8 mouse cellular contexts compared by ENCODE assay signal in the genomic region with DNA sequence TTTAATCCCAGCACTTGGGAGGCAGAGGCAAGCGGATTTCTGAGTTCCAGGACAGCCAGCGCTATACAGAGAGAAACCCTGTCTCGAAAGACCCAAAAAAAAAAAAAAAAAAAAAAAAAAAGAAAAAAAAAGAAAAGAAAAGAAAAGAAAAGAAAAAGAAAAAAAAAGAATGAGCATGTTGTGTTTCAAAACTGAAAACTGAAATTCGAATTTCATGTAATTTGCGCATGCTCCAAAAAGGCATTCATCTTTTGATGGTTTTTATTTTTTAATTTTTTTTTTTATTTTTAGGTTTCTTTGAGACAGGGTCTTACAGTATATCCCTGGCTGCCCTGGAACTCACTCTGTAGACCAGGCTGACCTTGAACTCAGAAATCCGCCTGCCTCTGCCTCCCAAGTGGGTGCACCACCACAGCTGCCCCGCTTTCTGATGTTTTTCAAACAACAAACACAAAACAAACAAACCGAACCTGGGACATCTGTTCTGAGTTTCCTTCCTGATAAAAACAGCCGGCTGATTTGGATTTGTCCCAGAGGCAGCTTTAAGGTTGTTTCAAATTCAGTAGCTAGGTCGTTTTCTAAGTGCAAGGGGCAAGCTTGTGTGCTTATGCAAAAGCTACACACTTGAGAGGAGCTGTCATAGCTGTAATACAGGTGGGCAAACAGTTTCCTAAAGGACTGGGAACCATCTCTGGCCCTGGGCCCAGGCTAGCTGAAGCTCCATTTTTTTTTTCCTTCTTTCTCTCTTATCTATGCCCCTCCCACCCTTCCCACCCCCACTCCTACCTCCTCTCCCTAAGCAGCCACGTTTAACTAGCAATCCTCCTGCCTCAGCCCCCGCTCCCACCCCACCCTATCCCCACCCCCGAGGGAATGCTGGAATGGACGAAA. TPM values are rescaled to one million over a fixed set of nuclear protein-coding genes. Genes with fewer than 3 reads are reported as not detected.
DNase-seq lines count a peak whose midpoint lies in the region; ATAC-seq and TF ChIP-seq lines count a peak whose summit lies in the region.

No protein-coding gene starts in this region.

- no peaks in the 10 kb centered on the region for H3K27me3 ChIP-seq in C2C12 (ENCODE audit: control insufficient read depth, insufficient read depth, insufficient read length)
- no peaks in the 10 kb centered on the region for H3K27me3 ChIP-seq in embryonic facial prominence, embryonic 12.5 days
- no peaks in the 10 kb centered on the region for H3K27me3 ChIP-seq in hindbrain, embryonic 15.5 days

- H3K36me3 ChIP-seq in C2C12 (ENCODE audit: control insufficient read depth, insufficient read depth): peaks cover 15% of the 10 kb centered on the region
- H3K36me3 ChIP-seq in embryonic facial prominence, embryonic 12.5 days: peaks cover 15% of the 10 kb centered on the region
- no peaks in the 10 kb centered on the region for H3K36me3 ChIP-seq in hindbrain, embryonic 15.5 days

- peak overlapping the region; percentile 41; the same call in 1 of the 2 replicates for H3K27ac ChIP-seq in embryonic facial prominence, embryonic 12.5 days
- H3K27ac ChIP-seq in hindbrain, embryonic 15.5 days (replicated peaks): peak overlapping the region; percentile 81

- peaks cover 37% of the 10 kb centered on the region for H3K79me3 ChIP-seq in C2C12 (ENCODE audit: low read depth)

- no peak for TF ChIP-seq CTCF in C2C12 (IDR thresholded peaks at IDR 0.05; ENCODE audit: control insufficient read depth, insufficient read depth, insufficient read length)

- no peak overlapping the region for H3ac ChIP-seq in C2C12 (ENCODE audit: control insufficient read depth, insufficient read length, low read depth)

- peaks cover 43% of the 10 kb centered on the region for H3K79me2 ChIP-seq in C2C12 (ENCODE audit: control insufficient read depth, insufficient read depth)

- H3K4me2 ChIP-seq in embryonic facial prominence, embryonic 12.5 days (replicated peaks): peak overlapping the region; percentile 80
- H3K4me2 ChIP-seq in hindbrain, embryonic 15.5 days: peak overlapping the region; percentile 91

- peak; percentile 42; the same call in 1 of the 2 replicates for ATAC-seq in embryonic facial prominence, embryonic 12.5 days (ENCODE audit: insufficient number of reproducible peaks, insufficient read depth, low FRiP score, low TSS enrichment)
- peak; percentile 82 for ATAC-seq in hindbrain, embryonic 15.5 days (ENCODE audit: low FRiP score, low read depth)
- ATAC-seq in monocyte, adult 5-6 weeks (replicated peaks; ENCODE audit: insufficient number of reproducible peaks, low FRiP score, low TSS enrichment, poor library complexity, severe bottlenecking): no peak

- H3K4me3 ChIP-seq in C2C12 (ENCODE audit: insufficient read depth, poor library complexity, severe bottlenecking): peak overlapping the region; percentile 96
- peak overlapping the region; percentile 66 for H3K4me3 ChIP-seq in embryonic facial prominence, embryonic 12.5 days
- peak overlapping the region; percentile 89 for H3K4me3 ChIP-seq in hindbrain, embryonic 15.5 days

- H3K4me1 ChIP-seq in embryonic facial prominence, embryonic 12.5 days: peaks cover 4% of the 10 kb centered on the region; the same call in 1 of the 2 replicates
- peaks cover 19% of the 10 kb centered on the region for H3K4me1 ChIP-seq in hindbrain, embryonic 15.5 days (replicated peaks)

- H3K9ac ChIP-seq in embryonic facial prominence, embryonic 12.5 days: peak overlapping the region; percentile 90; the same call in 1 of the 2 replicates
- H3K9ac ChIP-seq in hindbrain, embryonic 15.5 days: peak overlapping the region; percentile 81; the same call in 1 of the 2 replicates

- DNase-seq in gastrocnemius, postnatal 14 days: peak; percentile 10
- no peak for DNase-seq in gastrocnemius, adult 18-20 months (ENCODE audit: low spot score)
- peak; percentile 32 for DNase-seq in lung, postnatal 36 days
- DNase-seq in ovary, adult 18-20 months (ENCODE audit: low spot score): no peak

- no peaks in the 10 kb centered on the region for H3K9me3 ChIP-seq in embryonic facial prominence, embryonic 12.5 days
- H3K9me3 ChIP-seq in hindbrain, embryonic 15.5 days: no peaks in the 10 kb centered on the region

- intact Hi-C loops in gastrocnemius, postnatal 14 days (cut with DNase I; ENCODE audit: low total_unique reads): no loop called here

- 51% methylated on average over 14 of the region's 14 CpGs for WGBS in embryonic facial prominence, embryonic 12.5 days
- 49% methylated on average over 14 of the region's 14 CpGs for WGBS in hindbrain, embryonic 15.5 days

TF ChIP-seq in C2C12, 6 proteins besides CTCF, POLR2A, EP300 and RAD21:
- TF ChIP-seq MYOD1 (IDR thresholded peaks at IDR 0.05; ENCODE audit: control insufficient read depth, insufficient read length, low read depth) (no peak), USF1 (IDR thresholded peaks at IDR 0.05; ENCODE audit: low read depth) (no peak), CEBPB (IDR thresholded peaks at IDR 0.05; ENCODE audit: low read depth) (no peak), MYOG (IDR thresholded peaks at IDR 0.05; ENCODE audit: control insufficient read depth, extremely low read depth, insufficient read length) (no peak), MAX (IDR thresholded peaks at IDR 0.05) (no peak), FOSL1 (IDR thresholded peaks at IDR 0.05; ENCODE audit: insufficient read depth, low read length, poor library complexity, severe bottlenecking) (no peak)
TF ChIP-seq in C2C12: peak in this region for 0.

RNA-seq across cellular contexts. Expression of gene Zfp280b, which starts 0.7 kb away (rescaled TPM):
- total RNA-seq in gastrocnemius, postnatal 14 days (2021): 1 to 10 TPM; 7.5 TPM
- 1 to 10 TPM; 8.0 to 10.0 TPM for total RNA-seq in gastrocnemius, adult 18-20 months (2021)
- polyA plus RNA-seq in C2C12 (2012; fragmentation: generic; extraction: Trizol): 6.7 TPM
- 26.4 and 28.7 TPM in 2 replicates for polyA plus RNA-seq in embryonic facial prominence, embryonic 12.5 days (2016; fragmentation: Nextera tagmentation; extraction: Ambion mirVana)
- polyA plus RNA-seq in hindbrain, embryonic 15.5 days (2015; fragmentation: Nextera tagmentation; extraction: Ambion mirVana): 11.6 and 11.8 TPM in 2 replicates
- total RNA-seq in monocyte, adult 5-6 weeks (2017): 4.8 to 11.1 TPM (median 10.7 TPM) in 3 replicates

Comparison
In these comparisons a context has a peak if more than half of its experiments do, and no peak if none do; other contexts are left out.
1. DNase-seq: peak in gastrocnemius, postnatal 14 days (single experiment) and lung, postnatal 36 days (single experiment); none in gastrocnemius, adult 18-20 months (single experiment) and ovary, adult 18-20 months (single experiment).
2. Peak in every context shown above with its lines, with median percentiles within 50 percentile points of each other: H3K4me3 ChIP-seq.